Mouse (Mus musculus) heart, adult 2 months (tissue): ENCODE measurements around the gene Madd. TPM values are rescaled to one million over a fixed set of nuclear protein-coding genes. Genes with fewer than 3 reads are reported as not detected.

Experiments used
- DNase-seq, 2 experiments: peaks; one replicate each; pipeline ENCODE4 v3.0.0; 2021
- H3K27ac ChIP-seq: fragments of 200-600 bp; 2 replicates; pipeline ENCODE4 v1.8.1; 2022
- H3K27me3 ChIP-seq: fragments of 200-500 bp; 2 replicates; pipeline ENCODE4 v1.6.1; 2012; ENCODE audit warnings: mild to moderate bottlenecking, low read length, inconsistent platforms, mixed read lengths; ENCODE audit not compliant: control insufficient read depth, insufficient read depth
- H3K36me3 ChIP-seq: fragments of 200-500 bp; 2 replicates; pipeline ENCODE4 v1.6.1; 2012; ENCODE audit warnings: low read length, inconsistent platforms; ENCODE audit not compliant: control insufficient read depth, insufficient read depth
- H3K4me1 ChIP-seq: fragments of 200-500 bp; 2 replicates; pipeline ENCODE4 v1.6.1; 2011; ENCODE audit warnings: low read length; ENCODE audit not compliant: control insufficient read depth, insufficient read depth
- H3K4me3 ChIP-seq: fragments of 200-600 bp; 2 replicates; pipeline ENCODE4 v1.8.1; 2022
- H3K79me2 ChIP-seq: fragments of 200-500 bp; replicated peaks from 2 replicates; pipeline ENCODE4 v1.6.1; 2012; ENCODE audit warnings: mild to moderate bottlenecking, inconsistent platforms, low read length, moderate library complexity, mixed read lengths; ENCODE audit not compliant: control insufficient read depth, insufficient read depth
- H3K9ac ChIP-seq: fragments of 200-500 bp; 2 replicates; pipeline ENCODE4 v1.6.1; 2012; ENCODE audit warnings: low read depth, mild to moderate bottlenecking, control low read depth, inconsistent platforms, low read length, mixed read lengths
- CTCF ChIP-seq: fragments of 200-600 bp; IDR thresholded peaks from 2 replicates; pipeline ENCODE4 v1.8.1; 2022; ENCODE audit warnings: antibody characterized with exemption, mild to moderate bottlenecking, moderate library complexity
- EP300 ChIP-seq: fragments of 200-500 bp; IDR thresholded peaks from 2 replicates; pipeline ENCODE4 v1.6.1; 2011; ENCODE audit warnings: low read depth, low read length, control low read depth; ENCODE audit not compliant: insufficient read depth
- POLR2A ChIP-seq: fragments of 200-500 bp; IDR thresholded peaks from 2 replicates; pipeline ENCODE4 v1.6.1; 2011; ENCODE audit warnings: mild to moderate bottlenecking, low read depth, low read length, control low read depth; ENCODE audit not compliant: insufficient read depth
- WGBS: fragments of 180-500 bp; shearing (Covaris S2); methylation state at CpG from one replicate; pipeline ENCODE4 v1.1.7; 2018; 5-methylcytosine and 5-hydroxymethylcytosine counted together
- intact Hi-C: fragments of 180-260 bp; cut with DNase I; formaldehyde crosslinking; loops from one replicate; pipeline ENCODE4 v1.15.1; 2025
- polyA plus RNA-seq: library from polyadenylated mRNA; depleted of rRNA; stranded (reverse); fragments of >200 nt; gene quantifications from 2 replicates; pipeline ENCODE4 v1.2.3, GENCODE M21; 2012
- total RNA-seq, 2 experiments: library from RNA; stranded (reverse); gene quantifications; 2 replicates each; pipeline ENCODE4 v1.2.3; 2021

Gene Madd
- total and polyA plus RNA-seq, 3 experiments: 4.7 to 8.5 (median 6.1) TPM

DNA sequence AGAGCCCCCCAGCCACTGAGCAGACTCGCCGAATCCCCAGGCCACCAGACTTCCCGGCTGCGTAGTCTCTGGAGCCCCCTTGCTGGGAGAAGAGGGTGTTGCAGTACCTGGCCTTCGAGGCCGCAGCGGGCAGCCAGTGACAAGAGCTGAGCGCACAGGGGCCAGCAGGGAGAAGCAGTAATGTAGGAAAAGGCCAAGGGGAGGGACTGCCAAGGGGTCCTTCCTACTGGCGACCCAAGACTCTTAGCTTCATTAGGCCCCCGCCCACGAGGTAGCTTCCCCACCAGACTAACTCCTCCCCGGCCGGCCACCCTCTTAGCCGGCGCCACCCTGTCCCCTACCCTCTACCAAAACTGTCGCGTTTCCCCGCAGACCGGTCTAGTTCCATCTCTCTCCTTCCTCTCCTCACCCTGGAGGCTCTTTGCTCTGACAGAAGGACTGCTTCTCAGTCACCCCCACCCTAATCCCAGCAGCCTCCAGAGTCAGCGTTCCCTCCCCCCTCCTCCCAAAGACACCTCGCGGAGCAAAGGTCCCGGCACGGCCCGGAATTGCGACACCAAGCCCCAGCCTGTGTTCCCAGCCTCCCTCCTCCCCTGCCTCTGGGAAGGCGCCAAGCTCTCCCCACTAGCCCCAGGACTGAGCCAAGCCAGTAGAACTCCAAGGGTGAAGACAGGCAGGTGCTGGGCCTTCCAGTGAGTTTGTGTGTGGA lies 11.1 kb upstream of the Madd start:
- intact Hi-C loops: loop anchor here (1.0 kb wide), 1 partner anchor 79 kb away; no protein-coding TSS in a partner anchor
- Histone ChIP-seq H3K4me1 (peaks cover 9% of the 10 kb centered on the region), H3K36me3 (no peaks in the 10 kb centered on the region), H3K27ac (peak overlapping the region; percentile 96), H3K4me3 (peak overlapping the region; percentile 58), H3K27me3 (no peaks in the 10 kb centered on the region), H3K9ac (peak overlapping the region; percentile 71), H3K79me2 (no peaks in the 10 kb centered on the region)
- TF ChIP-seq EP300 (peak; percentile 44; the same call in 1 of the 2 replicates), CTCF (peak; percentile 95), POLR2A (peak; percentile 79)
- DNase-seq: peak; percentile 89 to 92
- 2% methylated on average over 27 of the region's 27 CpGs for WGBS

DNA sequence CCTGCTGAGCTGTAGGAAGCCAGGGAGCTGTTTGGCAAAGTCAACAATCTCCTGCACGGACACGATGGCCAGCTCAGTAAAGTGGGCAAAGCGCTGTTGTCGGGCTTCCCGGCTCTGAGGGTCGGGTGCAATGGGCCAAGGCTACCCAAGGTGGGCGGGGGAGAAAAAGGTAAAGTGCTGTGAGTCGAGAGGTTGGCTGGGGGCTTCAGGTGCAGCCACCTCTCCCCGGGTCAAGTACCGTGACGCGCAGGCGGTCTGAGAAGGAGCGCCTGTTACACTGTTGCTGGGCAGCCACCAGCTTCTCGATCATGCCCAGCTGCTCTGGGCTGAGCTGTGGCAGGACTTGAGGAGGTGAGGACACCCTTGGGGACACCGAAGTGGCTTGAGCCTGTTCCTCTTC lies 6.9 kb upstream of the Madd start:
- intact Hi-C loops: no loop called here
- Histone ChIP-seq H3K27ac (no peak overlapping the region), H3K36me3 (no peaks in the 10 kb centered on the region), H3K4me1 (peaks cover 4% of the 10 kb centered on the region), H3K27me3 (no peaks in the 10 kb centered on the region), H3K79me2 (no peaks in the 10 kb centered on the region), H3K4me3 (no peak overlapping the region), H3K9ac (no peak overlapping the region)
- WGBS: 91% methylated on average over 16 of the region's 16 CpGs
- no peak for TF ChIP-seq POLR2A
- no peak for TF ChIP-seq EP300
- no peak for TF ChIP-seq CTCF
- DNase-seq: no peak

DNA sequence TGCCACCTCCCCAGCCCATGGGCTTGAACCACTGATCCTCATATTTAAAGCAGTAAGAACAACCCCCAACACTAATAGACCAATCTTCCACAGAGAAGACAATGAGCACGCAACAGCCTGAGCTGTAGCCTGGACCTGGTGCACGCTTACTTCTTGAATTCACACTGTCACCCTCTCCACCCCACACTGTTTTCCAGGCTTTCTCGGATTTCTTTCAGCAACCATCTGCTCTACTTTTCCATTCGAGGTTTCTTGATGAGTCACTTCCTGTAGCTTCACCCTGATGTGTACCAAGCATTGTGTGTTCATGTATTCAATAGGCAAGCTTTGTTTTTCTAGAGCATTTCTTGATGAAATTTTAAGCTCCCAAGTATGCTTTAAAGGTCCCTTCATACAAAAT lies 3.8 kb upstream of the Madd start:
- no peak overlapping the region for H3K4me3 ChIP-seq
- intact Hi-C loops: no loop called here
- 42% methylated on average over 4 of the region's 4 CpGs for WGBS
- TF ChIP-seq POLR2A (no peak), CTCF (no peak), EP300 (no peak)
- no peaks in the 10 kb centered on the region for H3K27me3 ChIP-seq
- H3K27ac ChIP-seq: no peak overlapping the region
- peaks cover 7% of the 10 kb centered on the region for H3K4me1 ChIP-seq
- no peaks in the 10 kb centered on the region for H3K79me2 ChIP-seq
- H3K9ac ChIP-seq: no peak overlapping the region
- no peak for DNase-seq
- no peaks in the 10 kb centered on the region for H3K36me3 ChIP-seq

DNA sequence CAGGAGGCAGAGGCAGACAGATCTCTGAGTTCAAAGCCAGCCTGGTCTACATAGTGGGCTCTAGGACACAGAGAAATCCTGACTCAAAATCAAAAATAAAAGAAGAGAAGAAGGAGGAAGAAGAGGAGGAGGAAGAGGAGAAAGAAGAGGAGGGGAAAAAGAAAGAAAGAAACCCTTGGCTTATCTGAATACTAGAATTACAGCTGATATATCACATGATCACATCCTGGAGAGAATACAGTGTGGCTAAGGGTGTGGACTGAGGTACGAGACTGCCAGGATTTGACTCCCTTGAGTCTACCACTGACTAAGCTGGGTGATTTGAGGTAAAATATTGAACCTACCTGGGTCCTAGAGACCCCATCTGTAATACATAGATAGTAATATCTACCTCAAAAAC lies 2.6 kb upstream of the Madd start:
- DNase-seq: no peak
- Histone ChIP-seq H3K27ac (no peak overlapping the region), H3K36me3 (no peaks in the 10 kb centered on the region), H3K9ac (no peak overlapping the region), H3K79me2 (no peaks in the 10 kb centered on the region), H3K4me3 (no peak overlapping the region), H3K4me1 (peaks cover 10% of the 10 kb centered on the region), H3K27me3 (no peaks in the 10 kb centered on the region)
- intact Hi-C loops: no loop called here
- WGBS: 56% methylated on average over 1 of the region's 1 CpGs
- TF ChIP-seq EP300 (no peak), CTCF (no peak), POLR2A (no peak)

DNA sequence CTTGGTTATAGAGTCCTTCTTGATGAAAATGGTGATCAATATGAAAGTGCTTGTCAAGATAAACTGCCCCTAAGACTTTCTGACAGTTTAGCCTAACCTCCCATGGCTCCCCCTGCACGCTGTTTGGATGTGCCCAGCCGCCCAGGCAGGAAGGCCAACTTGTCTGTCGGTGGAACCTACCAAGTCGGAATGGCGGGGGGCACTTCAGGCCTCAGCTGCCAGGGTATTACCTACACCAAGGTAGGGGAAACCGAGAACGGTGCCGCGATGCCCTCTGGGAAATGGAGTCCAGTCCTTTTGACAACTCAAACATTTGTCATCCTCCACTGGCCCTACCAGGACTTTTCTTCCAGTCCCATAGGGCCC lies 506 bp downstream of the Madd start:
- Histone ChIP-seq H3K4me3 (peak overlapping the region; percentile 78), H3K79me2 (no peaks in the 10 kb centered on the region), H3K36me3 (no peaks in the 10 kb centered on the region), H3K9ac (peak overlapping the region; percentile 82), H3K4me1 (peaks cover 10% of the 10 kb centered on the region), H3K27ac (peak overlapping the region; percentile 71), H3K27me3 (no peaks in the 10 kb centered on the region)
- DNase-seq: peak; percentile 90 to 92
- WGBS: under 1% methylated on average over 9 of the region's 9 CpGs
- intact Hi-C loops: no loop called here
- TF ChIP-seq POLR2A (no peak; the same call in 1 of the 2 replicates), EP300 (peak; percentile 36; the same call in 1 of the 2 replicates)

DNA sequence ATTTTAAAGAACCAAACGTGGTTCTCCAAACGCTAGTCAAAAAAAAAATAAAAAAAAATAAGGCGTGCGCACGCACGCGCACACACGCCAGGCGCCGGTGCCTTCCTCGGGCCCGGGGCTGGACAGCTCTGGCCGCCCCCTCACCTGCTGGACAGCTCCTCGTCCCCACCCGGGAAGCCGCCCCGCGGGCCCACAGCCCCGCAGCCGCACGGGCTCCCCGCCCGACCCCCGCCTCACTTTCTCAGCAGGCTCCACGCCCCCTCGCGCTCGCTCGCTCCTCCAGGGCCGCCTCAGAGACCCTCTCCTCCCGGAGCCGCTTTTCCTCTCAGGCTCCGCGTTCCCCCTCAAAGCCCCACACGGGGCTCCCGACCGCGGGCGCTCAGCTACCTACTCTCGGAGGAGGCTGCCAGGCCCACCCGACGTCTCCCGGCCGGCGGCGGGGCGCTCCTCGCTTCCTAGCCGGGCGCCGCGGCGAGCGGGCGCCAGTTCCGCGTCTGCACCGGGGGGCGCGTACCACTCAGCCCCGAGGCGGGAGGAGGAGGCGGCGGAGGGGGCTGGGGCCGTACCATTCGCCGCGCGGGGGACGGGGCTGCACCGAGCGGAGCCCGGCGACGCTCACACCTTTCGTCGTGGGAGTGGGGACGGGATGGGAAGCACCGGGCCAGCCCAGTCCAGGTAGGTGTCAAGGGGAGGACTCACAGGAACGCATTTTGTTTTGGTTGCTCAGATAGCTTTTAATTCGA lies 1.1 kb downstream of the Madd start:
- H3K4me1 ChIP-seq: peaks cover 10% of the 10 kb centered on the region
- intact Hi-C loops: no loop called here
- TF ChIP-seq EP300: no peak
- TF ChIP-seq CTCF: no peak
- no peak for TF ChIP-seq POLR2A
- H3K27me3 ChIP-seq: no peaks in the 10 kb centered on the region
- H3K79me2 ChIP-seq: no peaks in the 10 kb centered on the region
- H3K36me3 ChIP-seq: no peaks in the 10 kb centered on the region
- peak overlapping the region; percentile 82 for H3K9ac ChIP-seq
- H3K27ac ChIP-seq: peak overlapping the region; percentile 71
- H3K4me3 ChIP-seq: peak overlapping the region; percentile 78
- WGBS: under 1% methylated on average over 80 of the region's 81 CpGs
- DNase-seq: peak; percentile 78 to 79
